Mouse (Mus musculus): ENCODE data around the gene Ggct. TPM values are rescaled to one million over a fixed set of nuclear protein-coding genes. Genes with fewer than 3 reads are reported as not detected.

The Ggct gene
- polyA plus RNA-seq, 1 experiment from 2014 or later: 10.8 TPM

GRCm38 (mm10) chr6:54936496-54936895 is 56.3 kb downstream of the Ggct start:
- Histone ChIP-seq H3K9me3 (ENCODE audit: control insufficient read depth, low read length) (no peaks in the 10 kb centered on the region), H3K4me2 (replicated peaks; ENCODE audit: low read depth, low read length) (no peak overlapping the region), H3K4me1 (ENCODE audit: control insufficient read depth, insufficient read depth, low read length) (no peaks in the 10 kb centered on the region), H3K27ac (ENCODE audit: low read depth, low read length) (no peak overlapping the region), H3K4me3 (ENCODE audit: low read length) (no peak overlapping the region), H3K27me3 (ENCODE audit: control insufficient read depth, insufficient read depth, low read length) (no peaks in the 10 kb centered on the region), H3K36me3 (ENCODE audit: control insufficient read depth, insufficient read depth, low read length) (no peaks in the 10 kb centered on the region), H3K9ac (ENCODE audit: low read depth, low read length) (no peak overlapping the region)
- ATAC-seq (ENCODE audit: low FRiP score, low TSS enrichment): no peak
- WGBS: 67% methylated on average over 2 of the region's 2 CpGs

- ATAC-seq (ENCODE audit: low FRiP score, low TSS enrichment): no peak
- no peaks in the 10 kb centered on the region for H3K27me3 ChIP-seq (ENCODE audit: control insufficient read depth, insufficient read depth, low read length)
- H3K27ac ChIP-seq (ENCODE audit: low read depth, low read length): no peak overlapping the region
- H3K9ac ChIP-seq (ENCODE audit: low read depth, low read length): no peak overlapping the region
- H3K4me1 ChIP-seq (ENCODE audit: control insufficient read depth, insufficient read depth, low read length): no peaks in the 10 kb centered on the region
- no peaks in the 10 kb centered on the region for H3K36me3 ChIP-seq (ENCODE audit: control insufficient read depth, insufficient read depth, low read length)
- no peak overlapping the region for H3K4me3 ChIP-seq (ENCODE audit: low read length)
- no peaks in the 10 kb centered on the region for H3K9me3 ChIP-seq (ENCODE audit: control insufficient read depth, low read length)
- WGBS: 75% methylated on average over 5 of the region's 5 CpGs
- no peak overlapping the region for H3K4me2 ChIP-seq (replicated peaks; ENCODE audit: low read depth, low read length)
Observed at GRCm38 (mm10) chr6:54934930-54935329, 57.8 kb downstream of the Ggct start.

DNA sequence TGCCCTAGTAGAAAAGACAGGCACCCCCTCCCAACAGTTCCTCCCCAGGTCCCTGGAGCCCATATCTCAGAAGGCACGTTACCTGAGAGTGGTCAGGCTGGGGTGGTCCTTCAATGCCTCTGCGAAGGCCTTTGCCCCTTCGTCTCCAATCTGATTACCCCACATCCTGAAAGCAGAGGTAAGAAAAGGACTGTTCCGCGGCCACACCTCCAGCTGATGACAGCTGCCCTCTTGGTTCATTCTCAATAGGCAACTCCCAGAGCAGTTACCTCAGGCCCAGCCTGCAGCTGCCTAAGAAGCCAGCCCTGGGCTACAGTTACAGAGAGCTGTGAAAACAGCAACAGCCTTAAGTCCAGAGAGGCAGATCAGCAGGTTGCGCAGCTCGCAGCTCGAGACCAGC is 58.4 kb downstream of the Ggct start:
- Histone ChIP-seq H3K9ac (ENCODE audit: low read depth, low read length) (no peak overlapping the region), H3K27ac (ENCODE audit: low read depth, low read length) (no peak overlapping the region), H3K4me1 (ENCODE audit: control insufficient read depth, insufficient read depth, low read length) (no peaks in the 10 kb centered on the region), H3K27me3 (ENCODE audit: control insufficient read depth, insufficient read depth, low read length) (no peaks in the 10 kb centered on the region), H3K9me3 (ENCODE audit: control insufficient read depth, low read length) (no peaks in the 10 kb centered on the region), H3K36me3 (ENCODE audit: control insufficient read depth, insufficient read depth, low read length) (no peaks in the 10 kb centered on the region), H3K4me3 (ENCODE audit: low read length) (no peak overlapping the region), H3K4me2 (replicated peaks; ENCODE audit: low read depth, low read length) (no peak overlapping the region)
- 89% methylated on average over 8 of the region's 8 CpGs for WGBS
- no peak for ATAC-seq (ENCODE audit: low FRiP score, low TSS enrichment)

- H3K36me3 ChIP-seq (ENCODE audit: control insufficient read depth, insufficient read depth, low read length): no peaks in the 10 kb centered on the region
- H3K27me3 ChIP-seq (ENCODE audit: control insufficient read depth, insufficient read depth, low read length): no peaks in the 10 kb centered on the region
- H3K4me2 ChIP-seq (replicated peaks; ENCODE audit: low read depth, low read length): no peak overlapping the region
- ATAC-seq (ENCODE audit: low FRiP score, low TSS enrichment): no peak
- no peaks in the 10 kb centered on the region for H3K9me3 ChIP-seq (ENCODE audit: control insufficient read depth, low read length)
- no peak overlapping the region for H3K9ac ChIP-seq (ENCODE audit: low read depth, low read length)
- no peaks in the 10 kb centered on the region for H3K4me1 ChIP-seq (ENCODE audit: control insufficient read depth, insufficient read depth, low read length)
- no peak overlapping the region for H3K27ac ChIP-seq (ENCODE audit: low read depth, low read length)
- WGBS: 58% methylated on average over 3 of the region's 3 CpGs
- no peak overlapping the region for H3K4me3 ChIP-seq (ENCODE audit: low read length)
Observed at GRCm38 (mm10) chr6:54933866-54934265, 58.9 kb downstream of the Ggct start.

GRCm38 (mm10) chr6:54933216-54933615 is 59.5 kb downstream of the Ggct start:
- Histone ChIP-seq H3K4me2 (replicated peaks; ENCODE audit: low read depth, low read length) (no peak overlapping the region), H3K4me1 (ENCODE audit: control insufficient read depth, insufficient read depth, low read length) (no peaks in the 10 kb centered on the region), H3K9ac (ENCODE audit: low read depth, low read length) (no peak overlapping the region), H3K27ac (ENCODE audit: low read depth, low read length) (no peak overlapping the region), H3K4me3 (ENCODE audit: low read length) (no peak overlapping the region), H3K9me3 (ENCODE audit: control insufficient read depth, low read length) (no peaks in the 10 kb centered on the region), H3K27me3 (ENCODE audit: control insufficient read depth, insufficient read depth, low read length) (no peaks in the 10 kb centered on the region), H3K36me3 (ENCODE audit: control insufficient read depth, insufficient read depth, low read length) (no peaks in the 10 kb centered on the region)
- no peak for ATAC-seq (ENCODE audit: low FRiP score, low TSS enrichment)
- 69% methylated on average over 5 of the region's 5 CpGs for WGBS

Other genes starting within 250 kb of the Ggct start
- 4.5 and 5.9 TPM in 2 replicates for gene Znrf2, start 176.0 kb downstream of the Ggct start, polyA plus RNA-seq (2014; fragmentation: Nextera tagmentation; extraction: Ambion mirVana)
- gene Nod1, start 20.3 kb downstream of the Ggct start, polyA plus RNA-seq (2014; fragmentation: Nextera tagmentation; extraction: Ambion mirVana): 1.8 and 3.6 TPM in 2 replicates
- 105 and 153 TPM in 2 replicates for gene Gars, start 45.1 kb upstream of the Ggct start, polyA plus RNA-seq (2014; fragmentation: Nextera tagmentation; extraction: Ambion mirVana)
- not detected in 2 replicates for gene Crhr2, start 140.1 kb upstream of the Ggct start, polyA plus RNA-seq (2014; fragmentation: Nextera tagmentation; extraction: Ambion mirVana)
- 3.6 and 4.0 TPM in 2 replicates for gene Inmt, start 182.1 kb upstream of the Ggct start, polyA plus RNA-seq (2014; fragmentation: Nextera tagmentation; extraction: Ambion mirVana)
- gene Mindy4, start 210.4 kb upstream of the Ggct start, polyA plus RNA-seq (2014; fragmentation: Nextera tagmentation; extraction: Ambion mirVana): 10.5 and 17.7 TPM in 2 replicates